Mouse (Mus musculus): Measurements from ENCODE around the gene Dab1.

Gene Dab1

DNA sequence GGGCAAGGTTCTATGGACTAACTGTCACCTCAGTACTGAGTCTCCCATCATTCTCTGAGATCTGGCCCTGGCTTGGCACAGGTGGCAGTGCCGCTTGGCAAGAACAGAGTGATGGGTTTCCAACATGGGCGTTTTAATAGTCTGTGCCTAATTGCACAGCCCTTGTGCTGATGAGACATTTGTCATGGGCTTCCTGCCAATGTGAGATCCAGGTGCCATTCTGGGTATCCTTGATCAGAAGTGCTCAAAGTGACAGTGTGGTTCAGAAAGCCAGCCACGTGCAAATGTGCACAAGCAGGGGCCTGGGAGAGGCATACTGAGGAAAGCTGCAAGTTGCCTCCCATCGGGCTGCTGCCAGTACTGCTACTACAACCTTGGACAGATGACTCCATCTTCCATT lies 203.5 kb downstream of the Dab1 start:
- DNase-seq (ENCODE audit: low spot score in 2 of 2), result no peak

DNA sequence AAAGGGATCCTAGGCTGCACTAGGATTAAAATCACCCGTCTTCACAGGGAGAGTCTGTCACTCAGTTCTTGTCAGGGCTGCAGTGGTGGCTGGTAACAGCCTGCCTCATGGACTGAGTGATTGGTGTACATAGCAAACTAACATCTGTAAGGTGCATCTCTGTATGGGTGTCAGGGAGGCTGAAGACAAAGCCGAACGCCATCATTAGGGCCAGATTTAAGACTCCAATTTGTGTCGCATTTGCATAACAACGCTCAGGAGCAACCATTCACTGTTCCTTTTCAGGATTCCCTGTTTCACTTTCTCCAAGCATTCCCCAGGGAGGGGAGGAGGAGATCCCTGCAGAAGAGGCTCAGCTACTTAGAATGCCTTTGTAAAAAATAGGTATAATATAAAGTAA lies 219.2 kb downstream of the Dab1 start:
- no peak for DNase-seq (ENCODE audit: low spot score in 2 of 2)

DNA sequence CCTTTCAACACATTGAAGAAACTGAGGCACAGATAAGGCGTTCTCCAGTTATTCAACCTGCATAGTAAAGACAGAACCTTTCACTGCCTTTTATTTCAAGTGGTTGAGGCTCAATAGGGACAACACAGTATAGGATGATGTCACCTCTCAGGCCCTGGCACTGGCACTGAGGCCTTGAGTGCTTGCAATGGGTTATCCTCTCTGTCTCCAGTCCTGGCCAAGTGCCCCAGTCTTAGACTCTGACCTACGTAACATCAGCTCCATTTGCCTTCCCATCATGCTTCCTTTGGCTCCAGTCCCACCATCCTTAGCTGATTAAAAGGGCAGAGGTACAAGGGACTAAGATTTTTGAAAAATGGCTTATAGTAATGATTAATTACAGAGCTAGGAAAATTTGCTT lies 220.4 kb downstream of the Dab1 start:
- DNase-seq (ENCODE audit: low spot score in 2 of 2), result no peak

DNA sequence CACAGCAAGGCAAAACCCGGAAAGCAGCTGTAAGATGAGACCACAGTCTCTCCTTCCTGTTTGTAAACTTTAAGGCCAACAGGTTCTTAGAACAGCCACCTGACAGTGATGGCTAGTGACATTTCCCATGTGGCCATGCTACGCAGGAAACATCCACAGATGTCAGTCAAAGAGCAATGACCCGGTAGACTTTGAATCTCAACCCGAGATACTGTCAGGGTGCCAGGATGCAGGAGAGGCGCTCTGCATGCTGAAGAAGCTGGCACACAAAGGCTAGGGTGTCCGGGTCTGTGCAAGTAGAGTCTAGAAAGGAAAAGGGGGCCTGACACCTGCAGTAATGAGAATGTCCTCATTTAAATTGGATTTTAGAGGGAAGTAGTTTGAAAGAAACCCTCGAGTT lies 222.0 kb downstream of the Dab1 start:
- DNase-seq (ENCODE audit: low spot score in 2 of 2), result no peak

DNA sequence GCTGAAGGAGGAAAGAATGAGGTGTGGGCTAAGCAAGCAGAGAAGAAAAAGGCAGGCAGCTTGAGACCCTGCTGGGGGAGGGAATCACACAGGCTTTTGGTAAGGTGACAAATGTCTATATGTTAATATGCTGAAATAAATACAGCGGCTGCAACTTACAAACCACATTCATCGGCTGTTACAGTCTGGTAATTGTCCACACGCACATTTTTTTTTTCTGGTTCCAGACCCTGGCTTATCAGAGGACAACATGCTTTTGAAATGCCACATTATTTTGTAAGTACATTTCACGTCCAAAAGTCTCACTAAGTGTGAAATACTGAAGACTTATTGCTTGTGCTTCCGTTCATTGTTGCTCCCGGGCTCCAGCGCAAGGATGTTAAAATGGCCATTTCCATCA lies 225.5 kb downstream of the Dab1 start:
- DNase-seq (ENCODE audit: low spot score in 2 of 2), result no peak

DNA sequence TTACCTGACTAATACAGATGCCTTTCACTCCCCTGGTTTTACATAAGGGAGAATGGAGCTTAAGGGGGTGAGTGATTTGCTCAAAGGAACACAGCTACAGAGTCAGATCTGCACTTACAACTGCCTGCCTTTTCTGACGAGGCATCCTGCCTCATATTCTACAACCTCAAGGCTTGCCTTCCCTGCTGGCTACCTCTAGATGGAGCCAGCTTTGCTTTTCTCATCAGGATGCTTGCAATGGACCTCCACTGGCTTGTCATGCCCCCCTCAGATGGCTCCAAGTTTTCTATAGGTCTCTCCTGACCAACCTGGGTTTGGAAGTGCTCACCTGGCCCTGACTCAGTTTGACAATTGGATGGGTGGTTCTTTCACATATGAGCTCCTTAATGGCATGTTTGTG lies 238.0 kb downstream of the Dab1 start:
- no peak for DNase-seq (ENCODE audit: low spot score in 2 of 2)

DNA sequence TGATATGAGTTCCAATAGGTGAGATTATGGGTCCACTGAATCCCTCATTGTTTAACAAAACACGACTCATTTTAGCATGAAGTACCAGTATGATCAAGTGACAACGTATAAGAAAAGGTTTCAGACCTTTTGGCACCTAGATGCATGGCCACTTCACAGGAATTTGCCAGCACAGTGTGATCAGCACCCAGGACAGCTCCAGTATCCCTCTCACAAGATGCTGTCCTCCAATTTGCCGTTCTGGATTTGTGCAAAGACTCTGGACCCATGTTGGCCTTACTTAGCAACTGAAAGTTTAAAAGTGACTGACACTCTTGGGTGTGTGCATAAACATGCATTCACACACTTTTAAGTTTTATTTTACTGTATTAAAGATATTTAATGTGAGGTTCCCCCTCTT lies 256.4 kb downstream of the Dab1 start:
- DNase-seq (ENCODE audit: low spot score in 2 of 2), result no peak

DNA sequence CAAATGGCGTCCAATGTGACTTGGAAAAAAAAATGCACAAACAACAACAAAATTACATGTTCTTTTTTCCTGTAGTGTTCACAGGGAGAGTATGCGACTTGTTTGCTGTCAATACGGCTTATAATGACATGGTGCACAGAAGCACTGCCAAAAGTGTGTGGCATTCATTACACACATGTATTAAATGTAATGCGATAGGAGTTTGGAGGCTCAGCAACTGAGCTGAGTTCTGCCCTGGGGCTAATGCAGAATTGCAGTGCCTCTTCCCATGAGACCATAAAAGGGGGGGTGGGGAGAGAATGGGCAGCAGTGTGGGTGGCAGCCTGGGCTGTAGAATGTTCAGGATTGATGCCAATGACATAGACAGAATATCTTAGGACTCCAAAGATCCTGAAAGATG lies 259.7 kb downstream of the Dab1 start:
- no peak for DNase-seq (ENCODE audit: low spot score in 2 of 2)

DNA sequence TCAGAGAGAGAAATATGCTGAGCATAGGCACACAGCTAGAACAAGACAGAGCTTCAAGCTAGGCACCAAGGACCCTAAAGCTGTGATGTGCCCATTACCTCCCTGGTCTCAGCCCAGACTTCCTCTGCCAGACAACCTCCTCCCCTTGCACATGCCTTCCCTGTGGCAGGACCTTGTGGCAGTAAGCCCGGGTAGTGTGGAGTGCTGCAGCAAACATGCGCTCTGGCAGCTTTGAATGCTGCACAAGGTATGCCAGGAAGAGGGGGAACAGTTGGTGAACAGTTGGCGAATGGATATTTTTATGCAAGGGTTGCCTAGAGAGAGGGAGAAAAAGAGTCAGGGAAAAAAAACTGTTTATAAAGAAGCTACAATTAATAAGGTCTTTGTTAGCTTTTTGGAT lies 262.5 kb downstream of the Dab1 start:
- no peak for DNase-seq (ENCODE audit: low spot score in 2 of 2)

DNA sequence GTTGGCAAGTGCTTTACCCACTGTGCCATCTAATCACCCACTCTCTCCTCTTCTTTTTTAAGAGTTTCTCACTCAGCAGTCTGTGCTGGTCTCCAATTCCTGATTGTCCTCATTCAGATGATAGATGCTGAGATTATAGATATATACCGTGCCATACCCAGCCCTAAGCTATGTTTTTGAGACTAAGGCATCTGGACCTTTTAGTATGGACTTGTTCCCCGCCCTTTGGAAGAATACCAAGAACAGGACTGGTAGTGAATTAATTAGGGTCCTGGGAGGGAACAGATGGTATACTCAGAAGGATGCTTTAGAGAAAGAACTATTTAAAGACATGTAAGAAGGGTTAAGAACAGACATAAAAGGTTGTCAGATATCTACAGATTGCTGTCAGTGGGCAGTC lies 268.9 kb downstream of the Dab1 start:
- no peak for DNase-seq (ENCODE audit: low spot score in 2 of 2)

DNA sequence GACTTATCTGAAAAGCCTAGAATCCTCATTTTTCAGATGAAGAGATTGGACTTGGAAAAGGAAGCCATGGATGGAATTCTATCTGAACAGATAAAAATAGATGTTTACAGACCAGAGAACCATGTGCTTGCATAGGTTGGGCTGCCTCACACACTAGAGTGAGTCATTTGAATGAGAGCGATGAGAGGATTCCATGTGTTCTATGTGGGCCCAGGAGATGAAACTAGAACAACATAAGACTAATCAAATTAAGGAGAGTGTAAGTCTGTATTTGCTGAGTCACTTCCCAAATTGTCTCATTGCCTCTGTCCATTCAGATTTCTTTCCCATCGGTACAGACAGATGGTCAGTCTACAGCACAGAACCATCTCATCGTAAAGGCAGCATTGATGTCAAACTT lies 270.0 kb downstream of the Dab1 start:
- DNase-seq (ENCODE audit: low spot score in 2 of 2), result no peak

DNA sequence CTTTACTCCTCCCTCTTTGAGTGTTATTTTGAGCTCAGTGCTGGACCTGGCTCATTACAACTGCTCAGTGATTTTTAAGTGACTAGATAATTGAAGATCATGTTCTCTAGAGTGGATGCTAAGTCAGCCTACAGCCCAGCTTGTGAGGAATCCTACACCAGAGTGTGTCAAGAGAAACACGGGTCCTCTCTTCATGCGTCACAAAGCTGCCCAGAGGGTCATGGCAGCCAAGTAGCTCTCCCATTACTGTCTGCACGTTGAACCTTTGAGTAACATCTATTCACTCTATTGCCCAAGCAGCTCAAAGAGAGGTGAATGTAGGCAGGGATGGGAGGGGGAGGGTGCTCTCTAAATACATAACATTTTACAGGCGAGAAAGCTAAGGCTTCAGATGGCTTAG lies 277.6 kb downstream of the Dab1 start:
- no peak for DNase-seq (ENCODE audit: low spot score in 2 of 2)

DNA sequence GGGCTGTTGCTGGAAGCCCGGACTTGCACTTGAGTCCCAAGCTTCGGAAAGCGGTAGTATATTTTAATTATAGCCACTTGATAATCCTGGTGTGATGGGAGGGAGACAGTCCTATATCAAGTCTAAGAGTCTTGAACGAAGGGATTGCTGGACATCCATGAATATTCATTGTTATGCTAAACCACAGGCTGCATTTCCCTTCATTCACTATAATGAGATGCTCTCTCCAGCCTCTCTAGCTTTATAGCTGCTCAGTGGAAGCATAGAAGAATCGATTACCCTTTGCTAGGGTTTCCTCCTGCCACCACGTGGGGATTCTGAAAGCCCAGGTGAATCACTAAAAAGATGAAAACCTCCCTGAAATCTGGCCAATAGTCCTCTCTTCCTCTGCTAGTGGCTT lies 278.5 kb downstream of the Dab1 start:
- no peak for DNase-seq (ENCODE audit: low spot score in 2 of 2)

DNA sequence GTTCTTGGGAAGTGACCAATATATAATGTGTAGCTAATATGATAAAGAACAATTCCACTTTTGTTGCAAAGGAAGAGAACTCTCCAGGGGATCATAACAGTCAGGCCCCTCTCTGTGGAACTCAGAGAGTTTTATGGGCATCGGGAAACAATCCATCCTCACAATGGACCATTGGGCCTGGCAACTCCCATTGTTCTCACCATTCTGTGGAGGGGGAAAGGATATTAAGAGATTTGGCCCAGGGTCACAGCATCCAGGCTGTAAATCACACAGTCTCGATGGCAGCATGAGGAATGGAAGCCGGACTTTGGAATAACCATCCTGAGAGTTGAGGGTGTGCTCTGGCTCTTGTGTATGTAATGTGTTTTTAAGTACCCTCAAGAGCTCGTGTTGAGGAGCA lies 292.3 kb downstream of the Dab1 start:
- no peak for DNase-seq (ENCODE audit: low spot score in 2 of 2)

DNA sequence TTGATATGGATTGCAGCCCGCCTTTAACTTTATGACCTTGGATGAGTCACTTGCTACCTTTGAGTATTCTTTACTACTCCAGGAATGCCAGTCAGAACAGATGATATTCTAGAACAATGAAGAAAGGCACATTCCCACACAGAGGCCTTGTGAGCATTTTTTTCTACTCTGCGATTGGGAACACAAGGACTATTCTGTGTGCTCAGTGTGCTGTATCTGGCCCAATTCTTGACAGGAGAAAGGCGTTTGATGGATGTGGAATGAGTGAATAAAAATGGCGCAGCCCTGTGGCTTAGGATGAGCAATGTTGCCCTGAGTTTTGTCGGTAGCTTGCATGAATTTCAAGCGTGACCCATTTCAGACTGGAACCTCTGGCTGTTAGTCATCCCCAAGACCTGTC lies 292.9 kb downstream of the Dab1 start:
- DNase-seq (ENCODE audit: low spot score in 2 of 2), result no peak

DNA sequence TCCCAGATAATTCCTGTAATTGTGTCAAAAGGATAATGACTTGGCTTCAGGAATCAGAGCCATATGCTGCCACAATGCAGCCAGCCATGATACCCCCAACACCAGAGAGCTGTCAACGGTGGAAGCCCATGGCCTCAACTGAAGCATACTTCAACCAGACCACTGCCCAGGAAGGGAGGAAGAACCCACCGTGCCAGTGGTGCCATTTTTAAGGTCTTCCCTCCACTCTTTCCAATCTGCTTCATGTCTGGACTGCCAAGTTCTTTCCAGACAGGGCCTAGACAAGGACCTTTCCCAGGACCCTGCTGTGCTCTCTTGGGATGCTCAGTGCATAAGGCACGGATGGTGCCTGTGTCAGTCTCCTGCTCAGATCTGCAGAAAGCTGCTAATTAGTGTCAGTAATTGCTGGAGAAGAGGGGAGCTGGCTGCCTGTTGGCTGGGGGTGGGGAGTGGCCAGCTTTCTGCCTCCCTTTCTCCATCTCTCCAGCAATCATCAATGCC lies 303.3 kb downstream of the Dab1 start:
- no peak for DNase-seq (ENCODE audit: low spot score in 2 of 2)

DNA sequence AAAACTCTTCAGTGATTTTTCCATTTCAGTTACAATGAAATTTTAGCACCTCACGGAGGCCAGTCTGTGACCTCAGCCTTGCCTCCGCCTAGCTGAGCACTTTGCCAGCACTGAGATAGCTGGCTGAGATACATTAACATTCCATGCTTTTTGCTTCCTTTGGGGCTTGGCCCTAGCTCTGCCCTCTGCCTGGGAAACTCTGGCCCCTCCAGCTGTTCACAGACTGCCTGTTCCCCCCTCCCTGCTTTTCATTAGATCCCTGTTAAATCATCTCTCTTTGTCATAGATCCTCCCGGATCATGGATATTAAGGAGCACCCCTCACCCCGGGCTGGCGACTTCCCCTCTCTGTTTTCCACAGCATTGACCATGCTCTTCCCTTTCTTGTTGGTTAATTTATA lies 307.5 kb downstream of the Dab1 start:
- DNase-seq (ENCODE audit: low spot score in 2 of 2), result no peak

DNA sequence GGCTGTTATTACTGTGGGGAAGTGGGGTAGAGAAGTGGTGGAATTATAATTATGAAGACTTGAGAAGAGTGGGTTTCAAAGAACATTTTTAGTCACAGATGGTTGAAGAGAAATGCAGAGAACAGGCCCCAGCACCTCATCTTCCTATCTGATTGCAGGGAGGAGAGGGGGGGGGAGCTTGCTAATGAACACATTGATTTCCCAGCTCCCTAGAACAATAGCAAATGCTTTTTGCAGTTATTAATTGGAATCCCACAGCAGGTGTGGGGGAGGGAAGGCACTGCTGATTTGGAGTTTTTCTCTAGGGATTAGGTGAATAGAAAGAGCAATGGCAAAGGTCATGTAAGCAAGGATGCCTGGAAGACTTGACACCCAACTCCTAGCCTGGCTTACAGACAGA lies 310.5 kb downstream of the Dab1 start:
- DNase-seq (ENCODE audit: low spot score in 2 of 2), result no peak

DNA sequence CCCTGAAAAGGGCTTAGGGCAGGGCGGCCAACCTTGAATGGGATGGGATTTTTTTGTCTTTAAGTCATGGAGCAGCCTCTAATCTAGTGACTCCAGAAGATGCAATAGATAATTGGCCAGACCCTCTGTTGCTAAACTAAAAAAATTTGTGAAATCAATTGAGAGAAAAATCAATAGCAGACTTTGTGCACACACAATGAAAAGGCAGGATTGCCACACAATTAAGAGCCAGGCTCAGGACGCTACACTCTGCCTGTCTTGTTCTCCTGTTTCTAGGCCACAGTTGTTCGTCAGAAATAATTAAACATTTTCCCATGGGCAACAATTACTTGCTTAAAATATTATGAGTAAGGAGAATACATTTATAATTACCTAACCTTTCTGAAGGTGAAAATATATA lies 315.2 kb downstream of the Dab1 start:
- no peak for DNase-seq (ENCODE audit: low spot score in 2 of 2)

DNA sequence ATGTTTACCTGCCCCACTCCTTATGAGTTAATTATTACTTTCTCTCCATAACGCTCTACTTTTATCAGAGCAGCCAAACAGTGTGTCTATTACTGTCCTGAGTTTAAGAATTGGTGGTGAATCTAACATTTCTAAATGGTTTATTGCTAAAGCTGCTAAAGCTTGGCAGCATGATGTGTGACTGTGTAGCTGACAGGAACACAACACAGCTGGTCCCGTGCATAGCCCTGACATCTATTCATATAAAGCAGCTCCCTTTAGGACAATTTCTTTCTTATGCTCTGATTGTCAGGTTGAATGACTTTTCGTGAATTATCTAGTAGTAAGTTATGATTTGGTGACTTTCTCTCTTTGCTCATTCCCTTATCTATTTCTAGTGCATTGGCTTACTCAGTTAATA lies 329.1 kb downstream of the Dab1 start:
- no peak for DNase-seq (ENCODE audit: low spot score in 2 of 2)

DNA sequence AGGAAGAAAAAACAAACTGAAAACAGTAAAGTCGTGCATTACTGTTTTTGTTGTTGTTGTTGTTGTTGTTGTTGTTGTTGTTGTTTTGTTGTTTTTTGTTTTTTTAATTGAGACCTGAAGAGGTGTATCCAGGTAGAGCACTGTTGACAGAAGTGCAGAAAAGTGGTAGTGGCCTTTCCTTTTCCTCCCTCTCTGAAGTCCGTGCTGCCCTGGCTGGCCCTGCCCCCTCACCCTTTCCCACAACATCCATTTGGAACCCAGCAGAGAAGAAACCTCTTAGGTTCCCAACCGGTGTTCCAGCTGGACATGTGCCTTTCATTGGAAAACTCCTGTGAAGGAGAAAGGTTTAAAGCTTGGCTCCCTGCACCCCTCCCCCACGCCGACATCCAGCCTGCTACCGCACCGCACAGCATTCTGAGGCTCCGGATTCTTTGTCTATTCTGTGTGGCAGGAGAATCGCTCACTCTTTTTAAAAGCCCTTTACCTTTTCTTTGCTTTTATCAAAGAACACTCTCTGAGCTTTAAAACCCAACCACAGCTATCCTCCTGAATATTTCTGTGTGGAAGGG lies 334.6 kb downstream of the Dab1 start:
- no peak for DNase-seq (ENCODE audit: low spot score in 2 of 2)

DNA sequence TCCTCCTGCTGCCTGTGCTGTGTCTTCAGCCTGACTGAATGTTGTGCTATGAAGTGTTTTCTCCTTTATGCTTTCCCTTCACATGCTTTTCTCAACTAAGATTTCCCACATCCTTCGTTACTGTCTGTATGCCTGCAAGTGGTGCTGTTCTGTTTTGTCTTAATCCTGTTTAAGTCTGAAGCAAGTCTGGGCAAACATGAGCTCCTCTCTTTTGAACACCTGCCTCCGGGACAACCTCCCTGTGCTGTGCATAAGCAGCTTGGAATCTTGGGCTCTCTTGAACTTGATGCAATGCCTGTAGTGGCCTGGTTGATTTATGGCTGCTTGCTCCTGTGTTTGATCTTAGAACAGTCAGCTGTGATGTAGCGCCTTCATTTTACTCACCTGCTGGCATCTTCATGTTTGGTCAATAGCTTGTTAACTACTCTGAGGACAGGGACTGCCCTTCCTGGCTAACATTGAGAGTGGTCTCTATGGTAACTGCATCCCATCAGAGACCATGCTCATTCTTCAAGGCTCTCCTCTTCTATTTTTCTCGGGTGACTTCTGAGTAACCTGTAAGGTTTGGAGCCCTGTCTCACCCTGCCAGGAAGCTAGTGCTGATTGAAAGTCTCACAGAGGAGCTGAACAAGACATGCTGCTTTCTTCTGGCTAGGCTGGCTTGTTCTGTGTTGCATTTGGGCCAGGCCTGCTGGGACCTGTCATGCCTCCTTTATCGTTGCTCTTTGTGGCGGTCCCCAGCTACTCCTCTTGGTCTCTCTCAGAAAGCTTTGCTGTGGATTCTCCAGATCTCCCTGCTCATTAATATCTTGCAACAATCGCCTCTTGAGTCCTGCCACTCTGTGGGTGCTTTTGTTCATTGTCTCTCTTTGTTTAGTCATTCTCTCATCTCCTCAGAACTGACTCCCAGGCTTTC lies 342.2 kb downstream of the Dab1 start:
- DNase-seq (ENCODE audit: low spot score in 2 of 2), result no peak

DNA sequence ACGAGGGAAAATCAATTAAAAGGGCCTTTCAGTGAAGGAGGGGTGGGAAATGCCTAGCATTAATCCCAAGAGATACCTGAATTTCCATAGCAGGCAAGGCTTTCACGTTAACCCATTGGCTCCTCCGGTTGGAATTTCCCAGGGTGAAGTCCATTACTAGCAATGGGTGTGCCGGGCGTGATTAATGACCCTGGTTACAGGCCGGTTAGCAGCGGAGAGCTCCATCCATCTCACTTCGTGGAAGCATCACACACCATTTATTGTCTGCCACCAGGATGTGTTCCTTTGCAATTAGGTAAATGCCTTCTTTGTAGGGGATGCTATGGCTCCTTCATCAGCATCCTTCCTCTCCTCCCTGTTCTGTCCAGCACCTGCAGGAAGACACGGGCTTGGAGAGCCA lies 350.7 kb downstream of the Dab1 start:
- no peak for DNase-seq (ENCODE audit: low spot score in 2 of 2)

DNA sequence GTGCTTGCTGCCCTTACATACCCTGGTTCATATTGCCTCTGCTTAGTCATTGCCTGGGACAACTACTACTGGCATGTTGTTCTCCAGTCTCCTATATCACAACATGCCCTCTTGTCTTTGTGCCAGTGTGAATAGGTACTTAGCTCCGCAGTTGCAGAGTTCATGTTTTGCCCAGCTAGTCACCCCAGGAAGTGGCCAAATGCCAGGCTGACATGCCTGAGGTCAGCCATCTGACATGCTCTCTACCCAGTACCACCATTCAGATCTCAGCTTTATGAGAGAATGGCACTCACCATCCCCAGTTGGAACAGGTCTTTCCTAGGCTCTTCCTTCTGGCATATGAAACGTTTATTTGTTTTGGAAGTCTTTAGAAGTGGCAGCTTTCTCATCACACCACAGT lies 355.4 kb downstream of the Dab1 start:
- DNase-seq (ENCODE audit: low spot score in 2 of 2), result no peak
